Mouse (Mus musculus): ENCODE measurements around the gene Adamtsl4. TPM values are rescaled to one million over a fixed set of nuclear protein-coding genes. Genes with fewer than 3 reads are reported as not detected.
"Not testable (repeated sequence)": the region's sequence is repeated elsewhere in the genome, so short reads cannot be mapped to it uniquely, and the experiment has no call there.

Gene Adamtsl4
- polyA plus RNA-seq, 1 experiment = 18.9 TPM

GRCm38 (mm10) chr3:95657108-95657507 is 30.6 kb downstream of the Adamtsl4 start:
- no peak for TF ChIP-seq CTCF (IDR thresholded peaks at IDR 0.05; ENCODE audit: borderline replicate concordance, insufficient read depth, low read length)
- TF ChIP-seq POLR2A (IDR thresholded peaks at IDR 0.05; ENCODE audit: low read depth, low read length) = no peak
- H3K4me3 ChIP-seq (ENCODE audit: insufficient read depth, low read length) = no peak overlapping the region
- peaks cover 5% of the 10 kb centered on the region for H3K4me1 ChIP-seq (ENCODE audit: control insufficient read depth, insufficient read depth, low read length)
- H3K27ac ChIP-seq (ENCODE audit: insufficient read depth, low read length) = no peak overlapping the region

- TF ChIP-seq POLR2A (IDR thresholded peaks at IDR 0.05; ENCODE audit: low read depth, low read length) = no peak
- no peak for TF ChIP-seq CTCF (IDR thresholded peaks at IDR 0.05; ENCODE audit: borderline replicate concordance, insufficient read depth, low read length)
- no peak overlapping the region for H3K27ac ChIP-seq (ENCODE audit: insufficient read depth, low read length)
- H3K4me1 ChIP-seq (ENCODE audit: control insufficient read depth, insufficient read depth, low read length) = peaks cover 10% of the 10 kb centered on the region
- no peak overlapping the region for H3K4me3 ChIP-seq (ENCODE audit: insufficient read depth, low read length)
Measured at GRCm38 (mm10) chr3:95655437-95655836, 32.3 kb downstream of the Adamtsl4 start.

- H3K27ac ChIP-seq (ENCODE audit: insufficient read depth, low read length); H3K4me3 ChIP-seq (ENCODE audit: insufficient read depth, low read length): not testable (repeated sequence)
- peaks cover 10% of the 10 kb centered on the region for H3K4me1 ChIP-seq (ENCODE audit: control insufficient read depth, insufficient read depth, low read length)
Measured at GRCm38 (mm10) chr3:95654371-95654770, 33.3 kb downstream of the Adamtsl4 start.

- TF ChIP-seq POLR2A (IDR thresholded peaks at IDR 0.05; ENCODE audit: low read depth, low read length) = no peak
- Histone ChIP-seq H3K4me1 (ENCODE audit: control insufficient read depth, insufficient read depth, low read length) (peaks cover 10% of the 10 kb centered on the region), H3K27ac (ENCODE audit: insufficient read depth, low read length) (no peak overlapping the region), H3K4me3 (ENCODE audit: insufficient read depth, low read length) (no peak overlapping the region)
Measured at GRCm38 (mm10) chr3:95653473-95654034, 34.2 kb downstream of the Adamtsl4 start.

GRCm38 (mm10) chr3:95652871-95653270 is 34.8 kb downstream of the Adamtsl4 start:
- no peak overlapping the region for H3K4me3 ChIP-seq (ENCODE audit: insufficient read depth, low read length)
- no peak for TF ChIP-seq POLR2A (IDR thresholded peaks at IDR 0.05; ENCODE audit: low read depth, low read length)
- no peak for TF ChIP-seq CTCF (IDR thresholded peaks at IDR 0.05; ENCODE audit: borderline replicate concordance, insufficient read depth, low read length)
- H3K27ac ChIP-seq (ENCODE audit: insufficient read depth, low read length) = no peak overlapping the region
- H3K4me1 ChIP-seq (ENCODE audit: control insufficient read depth, insufficient read depth, low read length) = peaks cover 10% of the 10 kb centered on the region

- H3K27ac ChIP-seq (ENCODE audit: insufficient read depth, low read length) = no peak overlapping the region
- H3K4me3 ChIP-seq (ENCODE audit: insufficient read depth, low read length) = no peak overlapping the region
- no peak for TF ChIP-seq CTCF (IDR thresholded peaks at IDR 0.05; ENCODE audit: borderline replicate concordance, insufficient read depth, low read length)
- no peak for TF ChIP-seq POLR2A (IDR thresholded peaks at IDR 0.05; ENCODE audit: low read depth, low read length)
- peaks cover 10% of the 10 kb centered on the region for H3K4me1 ChIP-seq (ENCODE audit: control insufficient read depth, insufficient read depth, low read length)
Measured at GRCm38 (mm10) chr3:95652204-95652811, 35.4 kb downstream of the Adamtsl4 start.

- H3K4me1 ChIP-seq (ENCODE audit: control insufficient read depth, insufficient read depth, low read length) = peaks cover 10% of the 10 kb centered on the region
- H3K4me3 ChIP-seq (ENCODE audit: insufficient read depth, low read length) = no peak overlapping the region
- TF ChIP-seq CTCF (IDR thresholded peaks at IDR 0.05; ENCODE audit: borderline replicate concordance, insufficient read depth, low read length) = no peak
- TF ChIP-seq POLR2A (IDR thresholded peaks at IDR 0.05; ENCODE audit: low read depth, low read length) = no peak
- H3K27ac ChIP-seq (ENCODE audit: insufficient read depth, low read length) = peak overlapping the region; percentile 97
Measured at GRCm38 (mm10) chr3:95651391-95652203, 36.1 kb downstream of the Adamtsl4 start.

GRCm38 (mm10) chr3:95651033-95651373 is 36.7 kb downstream of the Adamtsl4 start:
- Histone ChIP-seq H3K4me3 (ENCODE audit: insufficient read depth, low read length) (no peak overlapping the region), H3K4me1 (ENCODE audit: control insufficient read depth, insufficient read depth, low read length) (peaks cover 10% of the 10 kb centered on the region), H3K27ac (ENCODE audit: insufficient read depth, low read length) (peak overlapping the region; percentile 97)
- TF ChIP-seq CTCF (IDR thresholded peaks at IDR 0.05; ENCODE audit: borderline replicate concordance, insufficient read depth, low read length) (no peak), POLR2A (IDR thresholded peaks at IDR 0.05; ENCODE audit: low read depth, low read length) (no peak)

- Histone ChIP-seq H3K4me3 (ENCODE audit: insufficient read depth, low read length) (no peak overlapping the region), H3K4me1 (ENCODE audit: control insufficient read depth, insufficient read depth, low read length) (peaks cover 10% of the 10 kb centered on the region), H3K27ac (ENCODE audit: insufficient read depth, low read length) (peak overlapping the region; percentile 97)
- TF ChIP-seq CTCF (IDR thresholded peaks at IDR 0.05; ENCODE audit: borderline replicate concordance, insufficient read depth, low read length) = no peak
- peak; percentile 40; the same call in 1 of the 2 replicates for TF ChIP-seq POLR2A (IDR thresholded peaks at IDR 0.05; ENCODE audit: low read depth, low read length)
Measured at GRCm38 (mm10) chr3:95650276-95651032, 37.3 kb downstream of the Adamtsl4 start.

Data from embryonic fibroblast, embryonic 13.5 days (primary cell).